Mouse (Mus musculus) kidney, postnatal 36 days (tissue): ENCODE data around the gene C2cd5.

Experiments used
- DNase-seq, 2 experiments: peaks; one replicate each; pipeline ENCODE4 v3.0.0; 2021 to 2022; ENCODE audit warnings: mixed read lengths in 2 of 2

The C2cd5 gene

GRCm38 (mm10) chr6:143072412-143073014, 27.4 kb downstream of the C2cd5 start:
- DNase-seq, result peak; percentile 66 to 68

- no peak for DNase-seq
Observed at GRCm38 (mm10) chr6:143070736-143071135, 29.2 kb downstream of the C2cd5 start.

- no peak for DNase-seq
Observed at GRCm38 (mm10) chr6:143070019-143070418, 29.9 kb downstream of the C2cd5 start.

GRCm38 (mm10) chr6:143069606-143070005, 30.3 kb downstream of the C2cd5 start:
- no peak for DNase-seq

- DNase-seq, result no peak
Observed at GRCm38 (mm10) chr6:143068181-143068915, 31.6 kb downstream of the C2cd5 start.

GRCm38 (mm10) chr6:143067654-143068053, 32.3 kb downstream of the C2cd5 start:
- no peak for DNase-seq

- no peak for DNase-seq
Observed at GRCm38 (mm10) chr6:143066859-143067258, 33.1 kb downstream of the C2cd5 start.

GRCm38 (mm10) chr6:143064047-143064446, 35.9 kb downstream of the C2cd5 start:
- no peak for DNase-seq

GRCm38 (mm10) chr6:143057601-143058000, 42.3 kb downstream of the C2cd5 start:
- DNase-seq, result no peak

GRCm38 (mm10) chr6:143051566-143051965, 48.4 kb downstream of the C2cd5 start:
- DNase-seq, result no peak

GRCm38 (mm10) chr6:143049791-143050555, 50.0 kb downstream of the C2cd5 start:
- no peak for DNase-seq

- DNase-seq, result no peak
Observed at GRCm38 (mm10) chr6:143049117-143049516, 50.8 kb downstream of the C2cd5 start.

- no peak for DNase-seq
Observed at GRCm38 (mm10) chr6:143047538-143048258, 52.2 kb downstream of the C2cd5 start.

- DNase-seq, result no peak
Observed at GRCm38 (mm10) chr6:143041578-143041977, 58.4 kb downstream of the C2cd5 start.

GRCm38 (mm10) chr6:143035261-143035660, 64.7 kb downstream of the C2cd5 start:
- no peak for DNase-seq

GRCm38 (mm10) chr6:143034503-143034902, 65.4 kb downstream of the C2cd5 start:
- DNase-seq, result peak in 1 of 2 experiments; percentile 13

GRCm38 (mm10) chr6:143030521-143030920, 69.4 kb downstream of the C2cd5 start:
- DNase-seq, result no peak

GRCm38 (mm10) chr6:143027896-143028295, 72.0 kb downstream of the C2cd5 start:
- no peak for DNase-seq

- DNase-seq, result no peak
Observed at GRCm38 (mm10) chr6:143027402-143027801, 72.5 kb downstream of the C2cd5 start.

- DNase-seq, result no peak
Observed at GRCm38 (mm10) chr6:143023691-143024090, 76.2 kb downstream of the C2cd5 start.

- DNase-seq, result no peak
Observed at GRCm38 (mm10) chr6:143021756-143022155, 78.2 kb downstream of the C2cd5 start.

- peak; percentile 20 to 34 for DNase-seq
Observed at GRCm38 (mm10) chr6:143020647-143021046, 79.3 kb downstream of the C2cd5 start.

GRCm38 (mm10) chr6:143020146-143020545, 79.8 kb downstream of the C2cd5 start:
- DNase-seq, result no peak
